Mouse (Mus musculus) heart, adult 9 months (tissue): ENCODE measurements at regions not wholly inside any gene's neighbourhood (a gene's known extent, or its start where the extent isn't known, plus 50 kb on each side); places are given as distances from the start of the nearest gene placed in this dataset.
A peak's percentile ranks its signal among the peaks of the same experiment; 100 is the strongest.
"Not testable (repeated sequence)": the region's sequence is repeated elsewhere in the genome, so short reads cannot be mapped to it uniquely, and the experiment has no call there.

Experiments
- DNase-seq, 2 experiments: peaks; one replicate each; pipeline ENCODE4 v3.0.0; 2022; ENCODE audit warnings: low spot score in 2 of 2

- no peak for DNase-seq
Observed at GRCm38 (mm10) chr17:16571403-16571802, 492.5 kb upstream of the Zfp960 start.

DNA sequence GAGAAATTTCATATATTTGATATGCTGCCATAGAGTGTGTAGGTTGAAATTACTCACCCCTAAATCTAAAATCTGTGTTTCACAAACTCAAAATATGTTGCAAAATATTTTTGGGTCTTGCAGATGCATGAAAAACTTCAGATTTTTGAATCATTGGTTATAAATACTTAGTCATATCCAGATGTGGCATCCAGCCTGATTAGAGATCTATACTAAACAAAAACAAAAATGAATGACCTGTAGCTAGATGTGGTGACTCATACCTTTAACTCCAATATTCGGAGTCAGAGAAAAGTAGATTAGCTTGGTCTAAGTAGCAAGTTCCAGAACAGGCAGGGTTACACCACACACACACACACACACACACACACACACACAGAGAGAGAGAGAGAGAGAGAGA is 475.1 kb upstream of the Zfp960 start:
- DNase-seq = no peak

DNA sequence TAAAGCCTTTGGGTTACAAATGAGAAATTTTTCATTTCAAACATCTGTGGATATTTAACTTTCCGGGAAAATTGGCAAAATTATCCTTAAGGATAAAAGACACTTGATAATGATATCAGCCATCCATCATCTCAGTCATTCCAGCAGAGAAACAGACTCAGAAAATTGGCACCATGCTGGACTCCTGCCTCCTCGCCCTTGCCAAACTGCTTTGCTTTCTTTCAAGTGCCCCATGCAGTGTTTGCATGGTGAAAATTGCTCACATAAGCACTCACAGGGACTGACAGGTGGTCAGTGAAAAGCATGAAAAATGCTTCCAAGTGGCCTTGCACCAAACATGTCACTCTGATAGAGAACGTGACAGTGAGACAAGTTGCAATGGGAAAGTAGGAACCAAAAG is 464.2 kb upstream of the Zfp960 start:
- DNase-seq = no peak

GRCm38 (mm10) chr17:16612405-16612979 is 451.4 kb upstream of the Zfp960 start:
- no peak for DNase-seq

GRCm38 (mm10) chr17:16621931-16622556 is 441.9 kb upstream of the Zfp960 start:
- no peak for DNase-seq

- no peak for DNase-seq
Observed at GRCm38 (mm10) chr17:16629854-16630253, 434.1 kb upstream of the Zfp960 start.

DNA sequence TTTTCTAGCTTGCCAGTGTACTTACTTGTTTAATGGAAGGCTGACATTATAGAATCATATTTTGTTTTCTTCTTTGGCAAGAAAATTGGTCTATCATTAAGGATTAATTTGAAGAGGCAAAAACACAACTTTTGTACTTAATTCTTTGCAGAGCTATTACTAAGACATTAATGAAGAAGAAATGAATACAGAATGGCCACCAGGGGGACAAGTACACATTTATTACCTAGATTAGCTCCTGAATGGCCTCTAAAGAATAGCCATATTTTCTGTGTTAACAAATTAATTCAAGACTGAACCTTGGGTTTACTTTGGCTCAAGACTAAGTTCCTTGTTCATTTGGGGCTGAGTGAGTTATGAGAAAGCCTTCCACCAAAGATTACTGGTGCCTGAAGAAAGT is 430.5 kb upstream of the Zfp960 start:
- no peak for DNase-seq

- no peak for DNase-seq
Observed at GRCm38 (mm10) chr17:16637463-16637862, 426.4 kb upstream of the Zfp960 start.

DNA sequence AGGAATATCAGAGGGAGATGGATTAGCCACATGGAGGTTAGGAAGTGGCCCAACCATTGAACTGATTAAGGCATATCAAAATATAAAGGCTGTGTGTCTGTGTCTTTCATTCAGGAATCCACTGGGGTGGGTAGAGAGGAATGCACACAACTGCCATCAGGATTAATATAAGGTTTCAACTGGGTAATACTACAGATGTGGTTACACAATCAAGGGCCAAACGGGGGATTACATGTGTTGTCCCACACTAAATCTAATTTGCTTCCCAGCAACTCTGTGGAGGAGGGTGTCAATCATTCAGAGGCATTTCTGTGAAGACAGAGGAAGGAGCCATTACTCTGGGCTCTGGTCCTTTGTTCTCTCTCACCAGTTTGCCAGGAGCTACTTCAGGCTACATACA is 416.0 kb upstream of the Zfp960 start:
- no peak for DNase-seq

GRCm38 (mm10) chr17:16665253-16665652 is 398.7 kb upstream of the Zfp960 start:
- DNase-seq = peak in 1 of 2 experiments; percentile 2

DNA sequence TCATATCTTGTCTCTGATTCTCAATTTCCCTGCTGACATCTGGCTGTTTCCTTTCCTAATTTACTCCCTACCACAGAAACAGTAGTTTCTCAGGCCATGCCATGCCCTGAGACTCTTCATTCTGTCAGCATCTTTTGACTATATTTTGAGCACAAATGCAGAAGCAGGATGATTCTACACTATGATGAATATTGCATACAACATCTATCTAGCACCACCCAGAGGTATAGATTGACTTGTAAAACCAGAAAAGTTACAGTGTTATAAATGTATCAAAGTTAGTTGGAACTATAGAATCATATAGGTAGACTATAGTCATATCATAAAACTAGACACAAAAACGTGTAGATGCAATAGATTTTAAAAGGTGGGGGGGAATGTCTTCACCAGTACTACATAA is 396.3 kb upstream of the Zfp960 start:
- no peak for DNase-seq

DNA sequence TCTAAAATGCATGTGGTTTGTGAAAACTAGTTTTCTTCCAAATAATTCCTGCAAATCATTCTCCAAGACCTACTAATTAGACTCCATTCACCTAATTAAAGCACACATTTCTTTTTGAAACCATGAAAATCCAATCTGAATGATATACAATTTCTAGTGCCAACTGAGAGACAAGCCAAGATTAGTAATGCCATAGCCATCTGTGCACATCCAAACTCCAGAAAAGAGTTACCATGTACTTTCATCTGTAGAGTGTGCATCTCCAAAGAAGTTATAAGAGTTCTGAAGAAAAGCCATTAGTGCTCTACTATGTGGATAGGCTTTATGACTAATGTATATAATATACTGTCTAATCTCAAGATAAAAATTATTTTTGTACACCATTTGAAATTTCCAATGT is 359.7 kb upstream of the Zfp960 start:
- DNase-seq = no peak

DNA sequence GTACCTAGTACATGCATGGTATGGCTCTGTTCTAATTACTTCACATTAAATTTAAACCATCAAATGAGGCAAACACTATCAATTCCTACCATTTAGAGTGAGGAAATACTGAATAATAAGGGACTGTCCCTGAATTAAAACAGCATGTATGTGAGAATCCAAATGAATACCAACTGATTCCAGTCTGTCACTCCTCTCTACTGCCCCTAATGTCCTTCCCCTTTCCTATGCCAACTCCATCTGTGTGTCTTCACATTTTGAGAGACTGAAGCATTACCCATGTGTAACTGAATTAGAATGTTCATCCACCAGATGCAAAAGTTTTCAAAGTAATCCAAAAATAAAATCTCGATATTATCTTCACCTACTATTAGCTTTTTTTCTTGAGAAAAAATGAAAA is 358.0 kb upstream of the Zfp960 start:
- no peak for DNase-seq

- DNase-seq = no peak
Observed at GRCm38 (mm10) chr17:16726904-16727303, 337.0 kb upstream of the Zfp960 start.

DNA sequence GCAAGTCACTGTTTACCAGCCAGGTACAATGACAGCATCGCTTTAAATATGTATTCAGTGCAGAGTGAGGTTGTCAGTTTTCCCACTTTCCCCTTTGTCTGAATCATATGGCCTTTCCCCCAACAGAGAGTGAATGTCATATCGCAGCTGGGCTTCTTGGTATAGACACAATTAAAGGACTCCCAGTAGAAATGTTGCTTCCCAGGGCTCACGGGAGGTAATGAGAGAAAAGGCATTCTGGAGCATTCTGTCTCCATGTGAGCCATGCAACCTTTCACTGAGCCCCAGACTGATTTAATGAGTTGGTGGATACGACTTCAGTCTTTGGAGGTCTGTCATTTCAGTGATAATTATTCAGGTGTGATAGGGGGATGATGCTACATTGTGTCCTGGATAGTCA is 310.8 kb upstream of the Zfp960 start:
- DNase-seq = no peak

GRCm38 (mm10) chr17:16770587-16770986 is 293.3 kb upstream of the Zfp960 start:
- not testable (repeated sequence) for DNase-seq

DNA sequence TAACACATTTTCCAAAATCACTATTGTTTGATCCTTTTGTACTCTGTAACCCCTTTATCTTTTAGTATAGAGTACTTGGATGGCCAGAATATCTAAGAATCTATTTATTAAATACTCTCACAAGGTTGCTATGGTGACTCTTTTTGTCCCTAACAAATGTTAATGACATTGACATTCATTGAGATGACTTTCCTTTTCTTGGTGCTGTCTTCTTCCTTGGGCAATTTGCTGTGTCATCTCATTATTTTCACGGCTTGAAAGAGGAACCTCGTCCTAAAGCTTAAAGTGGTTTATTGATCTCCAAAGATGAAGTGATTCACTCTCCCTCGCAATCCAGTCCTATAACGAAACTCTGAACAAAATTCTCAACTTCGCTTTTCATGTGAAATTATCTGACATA is 265.6 kb upstream of the Zfp960 start:
- no peak for DNase-seq

DNA sequence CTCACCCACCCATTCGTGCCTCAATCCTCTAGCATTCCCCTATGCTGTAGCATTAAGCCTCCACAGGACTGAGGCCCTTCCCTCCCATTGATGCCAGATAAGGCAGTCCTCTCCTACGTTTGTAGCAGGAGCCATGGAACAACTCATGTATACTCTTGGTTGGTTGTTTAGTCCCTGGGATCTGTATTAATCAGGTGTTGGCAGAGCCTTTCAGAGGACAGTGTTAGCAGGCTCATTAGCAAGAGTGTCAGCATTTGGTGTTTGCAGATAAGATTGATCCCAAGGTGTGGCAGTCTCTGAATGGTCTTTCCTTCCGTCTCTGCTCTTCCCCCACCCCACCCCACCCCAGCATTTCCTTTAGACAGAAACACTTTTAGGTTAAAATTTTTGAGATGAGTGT is 258.9 kb upstream of the Zfp960 start:
- no peak for DNase-seq

GRCm38 (mm10) chr17:16818421-16818820 is 245.5 kb upstream of the Zfp960 start:
- no peak for DNase-seq

- DNase-seq = no peak
Observed at GRCm38 (mm10) chr17:16821716-16822115, 242.2 kb upstream of the Zfp960 start.

DNA sequence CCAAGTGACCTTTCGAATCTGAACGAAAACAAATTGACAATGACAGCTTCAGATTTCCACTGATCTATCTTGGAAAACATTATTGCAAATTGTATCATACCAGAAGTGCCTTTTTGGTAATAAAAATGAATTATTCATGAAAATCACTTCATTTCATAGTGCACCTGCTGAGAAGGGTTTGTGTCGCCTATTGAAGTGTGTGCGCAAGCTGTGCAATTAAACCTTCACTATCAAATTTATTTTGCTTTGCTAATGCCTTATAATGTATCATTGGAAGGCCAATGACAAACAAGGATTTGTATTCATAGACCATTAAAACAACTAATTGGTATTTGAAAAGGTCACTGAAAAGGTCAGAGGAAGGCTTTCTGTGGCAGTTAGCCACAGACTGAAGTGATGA is 224.8 kb upstream of the Zfp960 start:
- no peak for DNase-seq

DNA sequence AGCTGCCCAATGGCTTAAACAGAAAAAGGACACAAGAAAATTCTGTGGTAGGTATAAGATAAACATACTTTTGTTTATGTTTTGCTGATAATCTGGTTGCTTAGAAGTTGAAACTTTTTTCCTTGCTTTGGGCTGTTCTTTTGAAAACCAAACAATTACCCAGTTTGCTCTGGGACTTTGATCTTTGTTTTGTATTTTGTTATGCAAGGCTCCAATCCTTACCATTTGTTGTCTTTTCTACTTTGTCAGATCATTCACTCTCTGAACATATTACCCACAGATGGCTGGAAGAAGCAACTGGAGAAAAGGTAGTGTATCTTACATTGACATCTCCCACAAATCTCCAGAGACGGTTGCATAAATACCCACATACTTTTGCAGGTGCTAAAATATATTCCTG is 203.1 kb upstream of the Zfp960 start:
- no peak for DNase-seq

GRCm38 (mm10) chr17:16900791-16901190 is 163.1 kb upstream of the Zfp960 start:
- peak in 1 of 2 experiments; percentile 6 for DNase-seq

GRCm38 (mm10) chr17:16918191-16918590 is 145.7 kb upstream of the Zfp960 start:
- no peak for DNase-seq
